Mouse (Mus musculus) megakaryocyte progenitor cell, adult 5-6 weeks (primary cell): ENCODE results near the gene Gm42688. TPM values are rescaled to one million over a fixed set of nuclear protein-coding genes. Genes with fewer than 3 reads are reported as not detected.

Experiments
- ATAC-seq: replicated peaks from 2 replicates; pipeline ENCODE4 v1.8.0; 2016; ENCODE audit warnings: mild to moderate bottlenecking, moderate TSS enrichment, inconsistent platforms; ENCODE audit not compliant: poor library complexity
- total RNA-seq, 2 experiments: library from RNA; stranded (forward) in 1 of 2; stranded (reverse) in 1 of 2; fragments of 157-497, 149-512 nt in 1 of 2; fragments of 200-1000 nt in 1 of 2; gene quantifications; 2 replicates each; pipeline versions ENCODE4 v1.2.3 to v1.2.4; 2015 to 2017

Gene Gm42688
- total RNA-seq, 2 experiments from 2014 or later, result 1.5 to 2.7 TPM

GRCm38 (mm10) chr6:83116373-83117164, 15.2 kb downstream of the Gm42688 start:
- no peak for ATAC-seq

- no peak for ATAC-seq
Observed at GRCm38 (mm10) chr6:83117165-83117438, 15.7 kb downstream of the Gm42688 start.

DNA sequence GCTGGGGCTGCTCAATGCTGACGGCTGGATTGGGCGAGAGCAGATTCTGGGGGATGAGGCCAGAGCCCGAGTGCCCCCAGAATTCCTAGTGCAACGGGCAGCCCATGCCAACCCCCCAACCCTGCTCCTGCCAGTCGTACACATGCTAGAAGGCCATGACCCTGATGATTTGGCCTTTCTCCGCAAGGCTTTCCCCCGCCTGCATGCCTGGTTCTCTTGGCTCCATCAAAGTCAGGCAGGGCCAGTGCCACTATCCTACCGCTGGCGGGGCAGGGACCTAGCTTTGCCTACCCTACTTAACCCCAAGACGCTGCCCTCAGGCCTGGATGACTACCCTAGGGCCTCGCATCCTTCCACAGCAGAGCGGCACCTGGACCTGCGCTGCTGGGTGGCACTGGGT, 16.2 kb downstream of the Gm42688 start:
- no peak for ATAC-seq

GRCm38 (mm10) chr6:83118369-83118768, 17.0 kb downstream of the Gm42688 start:
- ATAC-seq, result no peak

- ATAC-seq, result 0 out of 2 replicates have a peak, but pooled peaks have one; percentile 4
Observed at GRCm38 (mm10) chr6:83118825-83119733, 17.7 kb downstream of the Gm42688 start.

DNA sequence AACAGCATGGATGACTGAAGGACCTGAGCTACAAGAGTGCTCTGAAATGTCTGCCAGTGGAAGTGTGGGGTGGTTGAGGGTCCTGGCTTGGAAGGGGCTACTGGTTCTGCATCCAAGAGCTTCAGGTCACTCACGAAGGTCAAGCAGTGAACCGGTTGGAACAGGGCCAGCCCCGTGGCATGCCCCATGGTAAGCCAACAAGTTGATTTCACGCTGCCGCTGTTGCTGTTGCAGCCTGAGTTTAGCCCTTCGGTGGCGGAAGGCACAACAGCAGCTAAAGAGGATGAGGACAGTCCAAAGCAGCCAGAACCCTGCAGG, 18.3 kb downstream of the Gm42688 start:
- ATAC-seq, result no peak

DNA sequence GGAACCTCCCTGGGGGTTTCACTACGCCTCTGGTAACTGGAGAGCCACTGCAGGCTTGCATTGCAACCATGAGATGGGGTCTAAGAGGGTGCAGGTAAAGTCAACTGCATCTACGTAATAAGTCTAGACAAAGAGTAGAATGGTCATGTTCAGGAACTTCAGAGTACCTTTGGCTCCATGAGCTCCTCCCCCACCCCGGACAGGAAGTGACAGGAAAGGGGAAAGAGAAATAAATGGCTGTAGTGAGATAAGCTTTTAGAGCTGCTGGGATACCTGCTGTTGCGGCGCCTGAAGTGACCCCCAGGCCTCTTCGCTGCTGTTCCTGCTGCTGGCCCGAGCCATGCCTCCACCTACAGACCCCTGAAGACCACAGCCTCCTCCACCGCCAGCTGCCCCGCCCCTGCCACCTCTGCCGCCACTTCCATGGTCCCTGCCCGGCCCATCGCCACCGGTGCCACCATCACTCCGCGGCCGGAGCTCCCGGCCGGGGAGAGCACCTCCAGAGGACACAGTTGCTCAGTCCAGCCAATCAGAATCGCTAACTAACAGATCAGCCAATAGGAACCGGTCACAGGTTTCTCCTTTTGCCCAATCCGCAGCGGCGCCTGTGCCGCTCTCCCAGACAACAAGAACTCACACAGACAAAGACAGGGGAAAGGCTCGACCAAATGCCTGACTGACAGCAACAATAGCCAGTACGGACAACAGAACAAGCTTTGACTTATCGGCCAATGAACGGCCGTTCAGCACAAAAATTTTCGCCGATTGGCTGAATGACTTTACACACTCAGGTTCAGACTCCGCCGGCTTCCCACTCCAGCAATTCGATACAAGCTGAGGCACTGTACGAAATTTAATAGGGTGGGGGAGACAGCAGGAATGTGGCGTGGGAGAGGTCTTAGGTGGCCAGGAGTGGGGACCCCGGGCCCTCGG, 19.8 kb downstream of the Gm42688 start, which contains the start of gene Wbp1:
Gene Wbp1, minus strand, starts transcription at position 630 of the 933 bp plus-strand sequence.
- peak; percentile 81 for ATAC-seq

DNA sequence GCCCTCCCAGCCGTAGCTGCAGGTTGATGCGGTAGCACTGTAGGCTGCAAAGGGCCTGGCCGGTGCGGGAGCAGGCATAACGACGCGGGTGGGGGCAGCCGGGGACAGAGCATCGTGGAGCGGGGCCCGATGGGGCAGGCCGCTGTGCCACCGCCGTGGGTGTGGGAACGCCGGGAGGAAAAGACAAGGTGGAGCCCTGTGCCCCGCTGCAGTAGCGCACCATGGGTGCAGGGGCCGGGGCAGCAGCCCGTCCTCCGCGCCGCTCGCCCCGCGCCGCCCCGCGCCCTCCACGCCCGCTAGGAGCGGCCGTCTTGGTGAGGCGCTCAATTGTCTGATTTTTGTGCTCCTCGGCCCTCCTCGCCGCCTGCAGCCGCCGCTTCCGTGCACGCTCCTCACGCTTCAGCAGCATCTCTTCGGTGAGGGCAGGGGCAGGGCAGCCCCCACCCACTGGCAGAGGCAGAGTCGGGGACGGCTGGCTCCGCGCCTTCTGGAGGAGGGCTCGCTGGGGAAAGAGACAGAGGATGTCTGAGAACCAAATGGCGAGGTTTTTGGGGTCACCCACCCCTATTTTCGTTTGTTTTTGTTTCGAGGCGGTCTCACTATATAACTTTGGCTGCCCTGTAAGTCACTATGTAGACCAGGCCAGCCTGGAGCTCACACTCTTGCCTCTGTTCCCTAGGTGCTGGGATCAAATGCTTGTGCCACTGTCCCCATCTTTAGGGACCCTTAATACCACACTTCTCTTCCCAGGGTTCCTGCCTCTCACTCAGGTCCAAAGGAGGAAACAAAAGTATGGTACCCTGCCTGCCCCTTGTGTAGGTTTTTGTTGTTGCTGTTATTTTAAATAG, 20.7 kb downstream of the Gm42688 start:
- peak; percentile 7; the same call in 1 of the 2 replicates for ATAC-seq

DNA sequence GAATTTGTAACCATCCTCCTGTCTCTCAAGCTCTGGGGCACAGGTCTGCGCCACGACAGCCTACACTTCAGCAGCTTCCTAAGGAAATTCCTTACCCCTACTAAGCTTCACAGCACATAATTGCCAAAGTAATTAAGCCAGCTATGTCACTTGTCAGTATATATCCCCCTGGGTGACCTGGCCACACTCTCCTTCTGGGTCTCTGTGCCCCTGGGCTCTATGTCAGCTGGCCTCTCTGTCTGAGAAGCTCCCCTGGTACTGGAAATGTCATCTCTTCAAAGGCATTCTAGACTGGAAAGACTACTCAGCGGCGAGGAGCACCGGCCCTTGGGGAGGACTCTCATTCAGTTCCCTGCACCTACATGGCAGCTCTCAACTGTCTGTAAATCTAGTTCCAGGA, 21.5 kb downstream of the Gm42688 start:
- ATAC-seq, result no peak

- ATAC-seq, result peak; percentile 56
Observed at GRCm38 (mm10) chr6:83124851-83125312, 23.5 kb downstream of the Gm42688 start.

DNA sequence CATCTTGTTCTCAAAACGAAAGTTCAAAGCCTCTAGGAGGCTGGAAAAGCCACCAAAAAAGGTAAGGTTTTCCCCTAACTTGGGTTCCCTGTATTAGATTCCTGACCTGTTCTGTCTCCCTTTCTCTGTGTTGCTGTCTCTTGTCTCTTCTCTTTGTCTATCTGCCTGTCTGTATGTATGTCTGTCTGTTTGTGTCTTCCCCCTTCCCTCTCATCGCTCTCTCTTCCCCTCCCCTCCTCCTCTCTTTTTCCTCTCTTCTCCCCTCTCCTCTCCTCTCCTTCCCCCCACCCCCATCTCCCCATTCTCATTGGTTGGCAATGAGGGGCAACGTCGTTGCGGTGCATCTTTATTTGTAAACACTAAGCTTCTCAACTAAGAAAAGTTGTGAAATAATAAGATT, 23.9 kb downstream of the Gm42688 start, which contains the start of gene Ino80b:
Gene Ino80b, minus strand, starts transcription at position 101 of the 400 bp plus-strand sequence.
- ATAC-seq, result no peak

DNA sequence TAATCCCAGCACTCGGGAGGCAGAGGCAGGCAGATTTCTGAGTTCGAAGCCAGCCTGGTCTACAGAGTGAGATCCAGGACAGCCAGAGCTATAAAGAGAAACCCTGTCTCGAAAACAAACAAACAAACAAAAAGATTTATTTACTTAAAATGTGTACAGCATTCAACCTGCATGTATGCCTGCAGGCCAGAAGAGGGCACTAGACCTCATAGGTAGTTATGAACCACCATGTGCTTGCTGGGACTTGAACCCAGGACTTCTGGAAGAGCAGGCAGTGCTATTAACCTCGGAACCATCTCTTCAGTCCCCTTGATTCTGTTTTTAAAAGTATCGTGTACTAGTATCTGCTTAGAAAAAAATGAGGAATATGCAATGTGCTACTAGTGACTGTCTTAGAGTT, 26.0 kb downstream of the Gm42688 start:
- ATAC-seq, result no peak

- ATAC-seq, result peak; percentile 85
Observed at GRCm38 (mm10) chr6:83131469-83132034, 30.1 kb downstream of the Gm42688 start.

GRCm38 (mm10) chr6:83132176-83132919, 30.9 kb downstream of the Gm42688 start:
- no peak for ATAC-seq

GRCm38 (mm10) chr6:83134226-83134625, 32.8 kb downstream of the Gm42688 start:
- ATAC-seq, result no peak

DNA sequence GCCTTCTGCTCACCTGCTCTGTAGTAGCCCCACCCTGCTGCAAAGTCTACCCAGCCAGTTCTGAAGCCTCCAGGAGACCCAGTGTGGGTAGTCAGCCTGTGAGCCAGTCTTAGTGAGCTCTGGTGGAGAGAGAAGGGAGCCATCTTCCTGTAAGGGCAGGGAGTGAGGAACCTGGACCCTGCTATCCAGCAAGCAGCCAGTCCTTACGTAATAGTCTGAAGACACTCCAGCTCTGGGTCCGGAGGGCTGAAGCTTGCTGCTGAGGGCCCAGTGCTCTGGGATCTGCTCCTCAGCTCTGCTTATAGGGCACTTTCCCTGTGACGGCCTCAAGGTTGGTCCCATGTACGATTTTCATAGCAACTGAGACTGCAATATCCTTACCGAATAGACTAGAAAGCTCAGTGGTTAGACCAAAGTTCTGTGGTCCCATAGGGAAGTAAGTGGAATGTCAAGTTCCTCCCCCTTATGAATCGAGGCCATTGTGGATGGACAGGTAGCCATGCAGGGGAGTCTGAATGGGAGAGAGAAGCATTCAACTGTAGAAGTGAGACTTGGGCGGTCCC, 33.6 kb downstream of the Gm42688 start, which contains the start of gene Rtkn:
Gene Rtkn, plus strand, starts transcription at position 513 of the 563 bp plus-strand sequence.
- ATAC-seq, result peak; percentile 33

DNA sequence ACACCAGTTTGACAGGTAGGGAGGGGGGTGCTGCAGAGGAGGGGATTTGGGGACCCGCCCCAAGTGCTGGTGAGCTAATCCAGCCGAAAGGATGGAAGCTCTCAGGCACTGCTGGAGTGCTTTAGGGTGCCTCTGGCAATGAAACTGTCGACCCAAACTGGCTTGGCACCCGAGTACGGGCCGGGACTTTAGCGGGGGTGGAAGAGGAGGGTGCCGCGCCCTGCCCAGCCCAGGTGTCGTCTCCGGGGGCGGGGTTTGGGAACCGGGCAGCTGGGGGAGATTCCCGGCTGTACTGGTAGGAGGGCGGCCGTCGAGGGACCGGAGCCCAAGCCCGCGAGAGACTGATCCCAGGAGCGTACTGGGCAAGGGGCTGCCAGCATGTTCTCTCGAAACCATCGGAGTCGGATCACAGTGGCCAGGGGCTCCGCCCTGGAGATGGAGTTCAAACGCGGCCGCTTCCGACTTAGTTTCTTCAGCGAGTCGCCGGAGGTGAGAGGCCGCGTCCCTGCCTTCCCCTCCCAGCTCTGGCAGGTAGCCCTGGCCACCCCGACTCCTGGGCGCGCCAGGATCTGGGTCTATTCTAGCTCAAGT, 34.2 kb downstream of the Gm42688 start:
- ATAC-seq, result no peak

DNA sequence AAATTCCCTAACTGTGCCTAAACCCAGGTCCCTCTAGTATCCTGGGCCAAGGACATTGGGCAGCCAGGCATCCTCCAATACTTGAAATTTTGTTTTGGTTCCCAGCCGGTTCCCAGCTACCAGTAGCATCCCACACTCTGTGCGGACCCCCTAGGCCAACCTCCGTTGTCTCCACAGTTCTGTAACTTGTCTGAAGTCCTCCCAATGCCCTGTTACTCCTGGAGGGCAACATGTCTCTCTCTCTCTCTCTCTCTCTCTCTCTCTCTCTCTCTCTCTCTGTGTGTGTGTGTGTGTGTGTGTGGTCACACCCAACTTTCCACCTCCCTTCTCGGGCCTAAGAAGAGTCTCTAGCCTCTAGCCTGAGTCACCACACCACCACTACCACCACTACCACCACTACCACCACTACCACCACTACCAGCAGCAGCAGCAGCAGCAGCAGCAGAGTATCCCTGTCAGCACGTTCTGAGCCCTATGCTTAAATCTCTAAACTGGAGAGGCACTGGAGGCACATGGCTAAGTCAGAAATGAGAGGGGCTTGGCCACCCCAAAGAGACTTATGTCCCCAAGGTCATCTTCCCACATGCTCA, 35.0 kb downstream of the Gm42688 start:
- no peak for ATAC-seq
